Mouse (Mus musculus) NIH3T3 (cell line): Measurements from ENCODE around the gene Cab39.
"Not testable (repeated sequence)": the region's sequence is repeated elsewhere in the genome, so short reads cannot be mapped to it uniquely, and the experiment has no call there.

Source experiments
- DNase-seq: peaks from one replicate; pipeline ENCODE4 v3.0.0-alpha.2; 2012; ENCODE audit warnings: low read depth

Cab39 gene

DNA sequence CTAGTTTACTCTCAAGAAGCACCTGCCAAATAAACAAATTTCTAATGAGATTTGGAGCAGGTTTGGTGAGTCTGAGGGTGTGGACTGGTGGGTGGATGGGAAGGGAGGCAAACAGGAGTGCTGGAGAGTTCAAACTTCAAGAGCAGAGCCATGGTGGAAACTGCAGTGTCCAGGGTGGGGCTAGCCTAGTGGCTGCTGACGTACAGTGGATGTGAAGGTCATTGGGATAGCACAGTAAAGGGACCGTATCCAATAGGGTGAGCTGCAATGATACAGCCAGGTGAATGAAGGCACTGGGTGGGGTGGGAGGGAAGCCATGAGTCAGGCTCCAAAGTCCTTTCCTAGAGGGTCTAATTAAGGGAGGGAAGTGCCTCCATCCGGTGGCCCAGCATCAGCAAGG is 2.7 kb upstream of the Cab39 start:
- no peak for DNase-seq

GRCm38 (mm10) chr1:85791476-85791875 is 1.8 kb upstream of the Cab39 start:
- no peak for DNase-seq

- peak; percentile 57 for DNase-seq
Measured at GRCm38 (mm10) chr1:85794106-85794771, 998 bp downstream of the Cab39 start.

DNA sequence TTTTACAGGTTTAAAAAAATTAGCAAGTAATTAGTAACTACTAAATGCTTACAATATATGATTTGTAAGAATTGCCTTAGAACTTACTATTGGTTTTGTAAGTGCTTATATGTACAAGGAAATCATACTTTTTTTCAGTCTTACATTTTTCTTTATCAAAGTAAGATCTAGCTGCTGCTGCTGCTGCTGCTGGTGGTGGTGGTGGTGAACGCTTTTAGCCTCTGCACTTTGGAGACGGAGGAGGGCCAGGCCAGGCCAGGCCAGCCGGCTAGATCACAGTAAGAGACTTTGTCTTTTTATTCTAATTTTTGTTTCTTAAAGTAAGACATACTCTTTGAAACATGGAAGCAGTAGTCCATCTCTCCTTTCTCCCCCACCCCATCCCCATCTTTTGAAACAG is 2.0 kb downstream of the Cab39 start:
- no peak for DNase-seq

DNA sequence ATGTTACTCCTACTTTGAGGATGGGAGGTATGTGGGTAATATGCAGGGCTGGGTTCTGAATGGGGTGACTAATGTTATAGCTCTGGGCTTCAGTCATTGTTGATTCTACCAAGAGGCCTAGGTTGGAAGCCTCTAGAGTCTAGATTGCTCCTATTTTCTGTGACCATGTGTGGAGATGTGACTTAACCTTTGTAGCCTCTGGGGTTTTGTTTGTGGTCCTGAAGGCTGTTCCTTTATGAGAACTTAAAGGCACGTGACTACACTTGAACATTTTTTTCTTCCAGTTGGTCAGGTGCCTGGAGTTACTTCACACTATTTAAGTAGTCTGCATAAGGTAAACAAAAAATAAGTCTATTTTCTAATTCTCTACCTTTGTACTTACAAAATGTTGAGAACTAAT is 6.5 kb downstream of the Cab39 start:
- no peak for DNase-seq

DNA sequence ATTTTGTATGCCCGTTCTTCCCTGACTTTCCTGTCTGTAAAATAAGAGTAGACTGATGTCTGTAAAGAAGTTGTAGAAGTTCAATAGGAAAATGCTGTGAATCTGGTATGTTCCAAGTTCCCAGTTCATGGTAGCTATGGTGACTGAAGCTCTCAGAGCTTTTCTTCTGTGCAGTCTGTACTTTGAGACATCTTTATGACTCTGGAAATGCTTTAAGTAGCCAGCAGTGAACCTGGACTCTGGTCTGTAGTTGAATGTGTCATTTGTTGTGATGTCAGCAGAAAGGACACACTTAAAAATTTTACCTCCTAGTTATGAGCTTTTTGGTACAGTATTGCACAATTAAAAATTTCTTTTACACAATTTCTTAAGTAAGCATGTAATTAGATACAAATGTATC is 9.3 kb downstream of the Cab39 start:
- DNase-seq: no peak

DNA sequence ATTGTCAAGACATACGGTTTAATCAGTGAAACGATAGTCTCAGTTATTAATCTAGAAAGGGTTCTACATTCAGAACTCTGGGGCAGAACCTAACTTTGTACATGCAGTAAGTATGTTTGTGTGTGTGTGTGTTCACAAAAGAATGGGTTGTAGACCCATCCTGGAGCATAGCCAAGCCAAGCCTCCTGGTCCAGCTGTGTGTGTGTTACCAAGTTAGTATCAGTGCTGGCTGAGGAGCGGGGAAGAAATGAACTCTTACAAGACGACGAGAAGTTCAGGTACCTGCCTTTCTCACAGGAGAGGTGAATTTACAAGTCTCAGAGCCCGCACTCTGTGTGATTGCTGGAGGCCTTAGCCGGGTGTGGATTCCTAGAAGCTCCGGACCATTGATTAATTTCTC is 11.3 kb downstream of the Cab39 start:
- DNase-seq: no peak

DNA sequence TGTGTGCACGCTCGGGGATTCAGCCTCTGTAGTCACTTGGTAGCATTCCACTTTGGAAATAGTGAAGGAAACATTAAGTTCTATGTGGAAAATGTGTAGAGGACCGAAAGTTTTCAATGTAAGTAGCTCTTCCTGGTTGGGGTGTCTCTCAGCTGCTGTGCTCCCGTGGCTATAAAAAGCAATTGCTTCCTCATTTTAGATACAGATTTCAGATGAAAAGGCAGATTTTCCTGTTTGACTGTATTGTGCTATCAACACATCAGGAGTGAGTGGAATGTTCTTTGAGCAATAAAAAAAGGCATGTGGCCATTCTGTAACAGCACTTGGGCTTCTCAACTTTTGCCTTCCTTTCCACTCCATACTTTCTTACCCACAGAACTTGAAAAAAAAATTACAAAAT is 16.0 kb downstream of the Cab39 start:
- no peak for DNase-seq

GRCm38 (mm10) chr1:85810343-85810742 is 17.1 kb downstream of the Cab39 start:
- peak; percentile 46 for DNase-seq

- no peak for DNase-seq
Measured at GRCm38 (mm10) chr1:85810787-85811186, 17.5 kb downstream of the Cab39 start.

GRCm38 (mm10) chr1:85814213-85814612 is 21.0 kb downstream of the Cab39 start:
- DNase-seq: not testable (repeated sequence)

DNA sequence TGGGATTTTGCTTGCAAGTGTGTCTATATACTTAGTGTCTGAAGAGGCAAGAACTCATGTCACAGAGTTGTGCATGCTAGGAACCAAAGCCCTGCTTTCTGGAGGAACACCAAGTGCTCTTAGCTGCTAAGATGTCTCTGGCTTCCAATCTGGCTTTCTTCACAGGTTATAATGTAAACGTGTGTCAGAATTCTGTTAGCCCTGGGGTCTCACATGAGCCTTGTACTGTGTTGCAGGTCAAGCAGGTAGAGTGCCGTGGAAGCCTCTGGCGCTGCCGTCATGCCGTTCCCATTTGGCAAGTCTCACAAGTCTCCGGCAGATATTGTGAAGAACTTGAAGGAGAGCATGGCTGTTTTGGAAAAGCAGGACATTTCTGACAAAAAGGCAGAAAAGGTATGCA is 24.9 kb downstream of the Cab39 start:
- no peak for DNase-seq

- DNase-seq: no peak
Measured at GRCm38 (mm10) chr1:85819695-85820094, 26.5 kb downstream of the Cab39 start.

GRCm38 (mm10) chr1:85822239-85822638 is 29.0 kb downstream of the Cab39 start:
- DNase-seq: no peak

DNA sequence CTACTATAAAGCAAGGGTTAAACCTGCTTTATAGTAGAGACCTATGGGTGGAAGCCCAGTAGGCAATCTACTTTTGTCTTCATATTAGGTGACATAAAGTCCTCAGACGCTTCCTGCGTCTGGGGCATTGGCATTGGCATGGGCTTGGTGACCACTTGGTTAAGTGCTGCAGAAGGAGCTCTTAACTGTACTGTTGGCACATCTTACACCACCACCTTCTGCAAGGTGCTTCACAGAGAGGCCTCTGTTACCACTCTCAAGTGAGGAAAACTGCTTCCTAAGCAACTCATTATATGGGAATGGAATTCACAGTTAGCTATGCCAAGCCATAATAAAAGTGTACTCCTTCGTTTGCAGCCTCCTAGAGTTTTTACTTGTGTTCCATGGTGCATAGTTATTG is 31.7 kb downstream of the Cab39 start:
- DNase-seq: no peak

- DNase-seq: no peak
Measured at GRCm38 (mm10) chr1:85827166-85827565, 33.9 kb downstream of the Cab39 start.

DNA sequence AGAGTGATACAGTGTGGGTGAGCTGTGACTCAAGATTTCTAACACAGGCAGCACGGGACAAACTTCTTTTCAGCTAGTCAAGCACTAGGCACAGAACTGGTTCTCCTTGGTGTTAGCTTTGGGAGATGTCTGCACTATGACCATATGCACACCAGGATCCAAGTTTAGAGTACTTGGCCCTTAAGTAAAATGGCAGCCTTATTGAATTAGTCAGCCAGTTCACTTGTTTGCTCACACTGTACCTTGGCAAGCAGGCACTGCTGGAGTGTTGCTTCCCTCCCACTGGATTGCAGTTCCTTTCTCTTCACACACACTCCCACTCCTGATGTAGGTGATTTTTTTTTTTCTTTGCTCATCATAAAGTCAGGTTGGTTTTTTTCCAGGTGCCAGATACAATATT is 35.8 kb downstream of the Cab39 start:
- no peak for DNase-seq

DNA sequence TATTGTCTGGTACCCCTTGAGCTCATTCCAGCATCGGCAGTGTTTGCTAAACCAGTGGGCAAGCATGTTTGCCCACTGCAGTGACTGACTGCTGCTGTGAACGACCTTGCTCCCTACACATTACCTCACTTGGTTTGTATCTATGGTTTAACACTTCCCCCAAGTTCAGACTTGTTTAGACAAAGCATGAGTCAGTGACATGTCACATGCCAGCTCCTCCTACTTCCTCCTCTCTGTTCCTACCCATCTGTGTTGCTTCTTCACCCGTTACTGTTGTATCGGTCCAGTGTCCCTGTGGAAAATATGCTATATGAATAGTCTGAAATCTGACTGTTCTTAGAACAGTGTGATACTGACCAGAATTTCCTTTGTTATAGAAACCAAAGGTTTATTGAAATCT is 44.8 kb downstream of the Cab39 start:
- peak; percentile 29 for DNase-seq

DNA sequence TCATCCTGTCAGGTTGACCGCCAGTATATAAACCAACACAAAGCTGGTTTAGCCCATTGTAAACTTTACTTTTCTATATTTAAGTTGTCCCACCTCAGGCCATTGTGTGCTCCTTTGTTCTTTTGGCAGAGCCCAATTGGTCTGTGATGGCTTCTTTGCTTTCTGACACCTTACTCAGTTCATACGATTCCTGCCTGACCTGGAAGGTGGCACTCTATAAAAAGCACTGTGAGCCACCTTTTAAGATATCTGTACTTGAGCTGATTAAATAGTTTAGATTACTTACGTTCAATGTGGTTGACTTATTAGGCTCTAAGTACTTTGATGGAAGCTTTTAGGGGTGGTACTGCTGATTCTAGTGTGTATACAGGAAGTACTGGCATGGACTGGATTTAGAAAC is 46.1 kb downstream of the Cab39 start:
- DNase-seq: no peak

GRCm38 (mm10) chr1:85839790-85840189 is 46.5 kb downstream of the Cab39 start:
- no peak for DNase-seq

- no peak for DNase-seq
Measured at GRCm38 (mm10) chr1:85840421-85840820, 47.2 kb downstream of the Cab39 start.

- peak; percentile 72 for DNase-seq
Measured at GRCm38 (mm10) chr1:85842251-85842650, 49.0 kb downstream of the Cab39 start.

DNA sequence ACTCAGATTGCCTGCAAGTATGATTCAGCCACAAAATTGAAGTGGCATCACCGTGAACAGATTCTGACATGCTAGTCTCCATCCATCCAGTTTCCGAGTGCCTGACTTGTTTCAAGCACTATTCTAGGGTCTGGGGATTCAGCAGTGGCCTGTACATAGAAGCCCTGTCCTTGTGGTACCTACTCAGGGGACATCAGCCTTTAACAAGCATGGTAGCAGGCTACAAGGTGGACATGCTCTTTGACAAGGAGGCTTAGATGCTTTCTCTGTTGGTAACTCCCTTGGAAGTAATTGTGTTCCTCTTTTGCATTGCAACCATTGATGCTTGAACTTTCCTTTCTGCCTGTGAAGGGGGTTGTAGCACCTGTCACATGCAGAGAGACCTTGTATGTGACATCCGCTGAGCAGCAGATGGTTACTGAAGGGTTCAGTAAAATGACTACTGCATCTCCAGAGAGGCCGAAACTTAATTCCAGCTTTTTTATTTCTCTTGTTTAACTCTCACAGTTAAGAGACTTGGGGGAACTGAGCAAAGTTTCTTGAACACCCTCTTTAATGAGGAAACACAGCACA is 50.1 kb downstream of the Cab39 start:
- DNase-seq: no peak

GRCm38 (mm10) chr1:85844981-85845380 is 51.7 kb downstream of the Cab39 start:
- DNase-seq: no peak
